Mouse (Mus musculus) Muller cell, postnatal 12 days (primary cell): ENCODE data around the gene Cbfa2t3.

Experiments used
- DNase-seq: peaks from one replicate; pipeline ENCODE4 v3.0.0-alpha.2; 2015; ENCODE audit errors: inconsistent ontology term

Gene Cbfa2t3

GRCm38 (mm10) chr8:122718711-122719499, 20.0 kb upstream of the Cbfa2t3 start:
- no peak for DNase-seq

GRCm38 (mm10) chr8:122717869-122718509, 19.1 kb upstream of the Cbfa2t3 start:
- DNase-seq: no peak

- DNase-seq: no peak
Measured at GRCm38 (mm10) chr8:122716566-122716965, 17.7 kb upstream of the Cbfa2t3 start.

- DNase-seq: no peak
Measured at GRCm38 (mm10) chr8:122713157-122713518, 14.2 kb upstream of the Cbfa2t3 start.

- no peak for DNase-seq
Measured at GRCm38 (mm10) chr8:122712411-122713156, 13.7 kb upstream of the Cbfa2t3 start.

- DNase-seq: no peak
Measured at GRCm38 (mm10) chr8:122711891-122712365, 13.0 kb upstream of the Cbfa2t3 start.

- no peak for DNase-seq
Measured at GRCm38 (mm10) chr8:122711480-122711879, 12.6 kb upstream of the Cbfa2t3 start.

- DNase-seq: peak; percentile 14
Measured at GRCm38 (mm10) chr8:122709340-122710111, 10.6 kb upstream of the Cbfa2t3 start.

GRCm38 (mm10) chr8:122707184-122707583, 8.3 kb upstream of the Cbfa2t3 start:
- no peak for DNase-seq

GRCm38 (mm10) chr8:122705901-122706561, 7.1 kb upstream of the Cbfa2t3 start:
- DNase-seq: no peak

GRCm38 (mm10) chr8:122704612-122705011, 5.7 kb upstream of the Cbfa2t3 start:
- no peak for DNase-seq

- DNase-seq: no peak
Measured at GRCm38 (mm10) chr8:122702957-122703356, 4.0 kb upstream of the Cbfa2t3 start.

GRCm38 (mm10) chr8:122702301-122702941, 3.5 kb upstream of the Cbfa2t3 start:
- no peak for DNase-seq

- no peak for DNase-seq
Measured at GRCm38 (mm10) chr8:122701441-122702185, 2.7 kb upstream of the Cbfa2t3 start.

- no peak for DNase-seq
Measured at GRCm38 (mm10) chr8:122700628-122701027, 1.7 kb upstream of the Cbfa2t3 start.

GRCm38 (mm10) chr8:122698254-122698768, 598 bp downstream of the Cbfa2t3 start:
- DNase-seq: no peak

GRCm38 (mm10) chr8:122697586-122697985, 1.3 kb downstream of the Cbfa2t3 start:
- no peak for DNase-seq

GRCm38 (mm10) chr8:122697181-122697581, 1.7 kb downstream of the Cbfa2t3 start:
- DNase-seq: peak; percentile 27

GRCm38 (mm10) chr8:122695438-122696042, 3.4 kb downstream of the Cbfa2t3 start:
- peak; percentile 19 for DNase-seq
